Mouse (Mus musculus) liver, embryonic 11.5 days (tissue): ENCODE measurements around the gene Pmm2. TPM values are rescaled to one million over a fixed set of nuclear protein-coding genes. Genes with fewer than 3 reads are reported as not detected.

Experiments used
- ATAC-seq: fragments of 200-750 bp; cut with Nextera tagmentation; replicated peaks from 2 replicates; pipeline ENCODE4 v1.8.0; 2017; ENCODE audit warnings: moderate number of reproducible peaks, mild to moderate bottlenecking, moderate TSS enrichment, moderate library complexity; ENCODE audit not compliant: low FRiP score
- DNase-seq: peaks from one replicate; pipeline ENCODE4 v3.0.0-alpha.2; 2017; ENCODE audit warnings: low spot score
- H3K27ac ChIP-seq: fragments of 300-500 bp; sonication (generic); 2 replicates; pipeline ENCODE4 v1.5.1; 2014; ENCODE audit warnings: mild to moderate bottlenecking, low read depth, low read length, control low read depth
- H3K27me3 ChIP-seq: fragments of 300-500 bp; sonication (generic); replicated peaks from 2 replicates; pipeline ENCODE4 v1.6.1; 2014; ENCODE audit warnings: low read length, mixed read lengths; ENCODE audit not compliant: control insufficient read depth, insufficient read depth
- H3K36me3 ChIP-seq: fragments of 300-500 bp; sonication (generic); 2 replicates; pipeline ENCODE4 v1.6.1; 2014; ENCODE audit warnings: mild to moderate bottlenecking, low read length, moderate library complexity, mixed read lengths; ENCODE audit not compliant: control insufficient read depth, insufficient read depth
- H3K4me1 ChIP-seq: fragments of 300-500 bp; sonication (generic); replicated peaks from 2 replicates; pipeline ENCODE4 v1.6.1; 2014; ENCODE audit warnings: low read length, mixed read lengths; ENCODE audit not compliant: control insufficient read depth, insufficient read depth
- H3K4me2 ChIP-seq: fragments of 300-500 bp; sonication (generic); 2 replicates; pipeline ENCODE4 v1.6.1; 2014; ENCODE audit warnings: mild to moderate bottlenecking, control low read depth, moderate library complexity
- H3K4me3 ChIP-seq: fragments of 300-500 bp; sonication (generic); 2 replicates; pipeline ENCODE4 v1.5.1; 2014; ENCODE audit warnings: low read depth, low read length, control low read depth
- H3K9ac ChIP-seq: fragments of 300-500 bp; sonication (generic); 2 replicates; pipeline ENCODE4 v1.6.1; 2014; ENCODE audit warnings: low read depth, low read length, control low read depth
- H3K9me3 ChIP-seq: fragments of 300-500 bp; sonication (generic); 2 replicates; pipeline ENCODE4 v1.6.1; 2016; ENCODE audit warnings: low read length, inconsistent platforms, mixed read lengths; ENCODE audit not compliant: control insufficient read depth
- WGBS: fragments of 180-500 bp; shearing (Covaris S2); extraction: QIAGEN DNeasy Blood & Tissue Kit; methylation state at CpG from one replicate; pipeline ENCODE4 v1.1.7; 2014; 5-methylcytosine and 5-hydroxymethylcytosine counted together
- polyA plus RNA-seq: library from polyadenylated mRNA; unstranded; fragments of >200 nt; fragmentation: Nextera tagmentation; extraction: Ambion mirVana; gene quantifications from 2 replicates; pipeline ENCODE4 v1.2.1, GENCODE M21; 2014

Pmm2 gene
- polyA plus RNA-seq, 1 experiment from 2014 or later = 52.9 TPM

GRCm38 (mm10) chr16:8643855-8644254 is 6.4 kb downstream of the Pmm2 start:
- Histone ChIP-seq H3K4me1 (peaks cover 8% of the 10 kb centered on the region), H3K27me3 (no peaks in the 10 kb centered on the region), H3K27ac (no peak overlapping the region), H3K4me3 (no peak overlapping the region), H3K36me3 (peaks cover 33% of the 10 kb centered on the region), H3K4me2 (no peak overlapping the region), H3K9ac (no peak overlapping the region), H3K9me3 (no peaks in the 10 kb centered on the region)
- DNase-seq (no peak), ATAC-seq (peak; percentile 74)
- 63% methylated on average over 2 of the region's 2 CpGs for WGBS

GRCm38 (mm10) chr16:8645546-8645945 is 8.1 kb downstream of the Pmm2 start:
- Histone ChIP-seq H3K9ac (no peak overlapping the region), H3K9me3 (no peaks in the 10 kb centered on the region), H3K4me3 (no peak overlapping the region), H3K4me2 (no peak overlapping the region), H3K27me3 (no peaks in the 10 kb centered on the region), H3K36me3 (peaks cover 35% of the 10 kb centered on the region), H3K4me1 (no peaks in the 10 kb centered on the region), H3K27ac (no peak overlapping the region)
- no peak for DNase-seq
- ATAC-seq = no peak
- 87% methylated on average over 6 of the region's 6 CpGs for WGBS

GRCm38 (mm10) chr16:8650007-8650406 is 12.5 kb downstream of the Pmm2 start:
- Histone ChIP-seq H3K9ac (no peak overlapping the region), H3K27ac (no peak overlapping the region), H3K27me3 (no peaks in the 10 kb centered on the region), H3K4me2 (no peak overlapping the region), H3K4me3 (no peak overlapping the region), H3K4me1 (no peaks in the 10 kb centered on the region; the same call in none of the 2 replicates), H3K9me3 (no peaks in the 10 kb centered on the region), H3K36me3 (peaks cover 44% of the 10 kb centered on the region)
- no peak for DNase-seq
- WGBS = 89% methylated on average over 3 of the region's 3 CpGs
- ATAC-seq = no peak

- peaks cover 33% of the 10 kb centered on the region for H3K36me3 ChIP-seq
- no peak overlapping the region for H3K4me3 ChIP-seq
- no peaks in the 10 kb centered on the region for H3K9me3 ChIP-seq
- H3K27me3 ChIP-seq = no peaks in the 10 kb centered on the region
- H3K4me2 ChIP-seq = no peak overlapping the region
- no peaks in the 10 kb centered on the region; the same call in none of the 2 replicates for H3K4me1 ChIP-seq
- no peak for ATAC-seq
- DNase-seq = no peak
- H3K27ac ChIP-seq = no peak overlapping the region
- WGBS = 86% methylated on average over 6 of the region's 6 CpGs
- H3K9ac ChIP-seq = no peak overlapping the region
Measured at GRCm38 (mm10) chr16:8655108-8655507, 17.6 kb downstream of the Pmm2 start.

GRCm38 (mm10) chr16:8655599-8655998 is 18.1 kb downstream of the Pmm2 start:
- H3K9me3 ChIP-seq = no peaks in the 10 kb centered on the region
- no peak overlapping the region for H3K4me3 ChIP-seq
- no peaks in the 10 kb centered on the region for H3K27me3 ChIP-seq
- H3K36me3 ChIP-seq = peaks cover 33% of the 10 kb centered on the region
- H3K9ac ChIP-seq = no peak overlapping the region
- peak; percentile 29; the same call in 1 of the 2 replicates for ATAC-seq
- WGBS = 74% methylated on average over 9 of the region's 9 CpGs
- H3K4me2 ChIP-seq = no peak overlapping the region
- no peaks in the 10 kb centered on the region; the same call in none of the 2 replicates for H3K4me1 ChIP-seq
- no peak overlapping the region for H3K27ac ChIP-seq
- no peak for DNase-seq

- Histone ChIP-seq H3K4me2 (no peak overlapping the region), H3K27ac (no peak overlapping the region), H3K4me3 (no peak overlapping the region), H3K9ac (no peak overlapping the region), H3K27me3 (no peaks in the 10 kb centered on the region), H3K9me3 (no peaks in the 10 kb centered on the region), H3K4me1 (no peaks in the 10 kb centered on the region; the same call in none of the 2 replicates), H3K36me3 (peaks cover 32% of the 10 kb centered on the region)
- 61% methylated on average over 2 of the region's 2 CpGs for WGBS
- ATAC-seq (no peak), DNase-seq (no peak)
Measured at GRCm38 (mm10) chr16:8656256-8656655, 18.8 kb downstream of the Pmm2 start.

- Histone ChIP-seq H3K27ac (no peak overlapping the region), H3K4me3 (no peak overlapping the region), H3K4me1 (no peaks in the 10 kb centered on the region; the same call in none of the 2 replicates), H3K4me2 (no peak overlapping the region), H3K9ac (no peak overlapping the region), H3K36me3 (peaks cover 19% of the 10 kb centered on the region), H3K9me3 (no peaks in the 10 kb centered on the region), H3K27me3 (no peaks in the 10 kb centered on the region)
- 82% methylated on average over 4 of the region's 4 CpGs for WGBS
- ATAC-seq (no peak), DNase-seq (no peak)
Measured at GRCm38 (mm10) chr16:8658349-8658748, 20.9 kb downstream of the Pmm2 start.

GRCm38 (mm10) chr16:8658764-8659163 is 21.3 kb downstream of the Pmm2 start:
- no peak for DNase-seq

GRCm38 (mm10) chr16:8663022-8663421 is 25.5 kb downstream of the Pmm2 start:
- peaks cover 12% of the 10 kb centered on the region for H3K36me3 ChIP-seq
- H3K27ac ChIP-seq = no peak overlapping the region
- H3K4me3 ChIP-seq = no peak overlapping the region
- no peak for ATAC-seq
- WGBS = 53% methylated on average over 2 of the region's 2 CpGs
- H3K4me1 ChIP-seq = peaks cover 20% of the 10 kb centered on the region
- H3K27me3 ChIP-seq = no peaks in the 10 kb centered on the region
- H3K9ac ChIP-seq = no peak overlapping the region
- no peak for DNase-seq
- H3K4me2 ChIP-seq = no peak overlapping the region
- no peaks in the 10 kb centered on the region for H3K9me3 ChIP-seq

More at GRCm38 (mm10) chr16:8658764-8659163, 21.3 kb downstream of the Pmm2 start:
- no peak overlapping the region for H3K27ac ChIP-seq
- H3K4me1 ChIP-seq = no peaks in the 10 kb centered on the region; the same call in none of the 2 replicates
- 90% methylated on average over 4 of the region's 4 CpGs for WGBS
- no peaks in the 10 kb centered on the region for H3K27me3 ChIP-seq
- peaks cover 21% of the 10 kb centered on the region for H3K36me3 ChIP-seq
- no peak for ATAC-seq
- no peak overlapping the region for H3K4me2 ChIP-seq
- H3K9me3 ChIP-seq = no peaks in the 10 kb centered on the region
- H3K4me3 ChIP-seq = no peak overlapping the region
- H3K9ac ChIP-seq = no peak overlapping the region
